Mouse (Mus musculus): ENCODE data around the gene Manba.
"Not testable (repeated sequence)": the region's sequence is repeated elsewhere in the genome, so short reads cannot be mapped to it uniquely, and the experiment has no call there.

Gene Manba

GRCm38 (mm10) chr3:135485128-135485899 is at the start of gene Manba:
Gene Manba (plus strand): TSS chr3:135485611.
- ATAC-seq (ENCODE audit: insufficient number of reproducible peaks, low FRiP score, low TSS enrichment), result peak; percentile 93

GRCm38 (mm10) chr3:135436901-135437616 is 48.4 kb upstream of the Manba start:
- no peak for ATAC-seq (ENCODE audit: insufficient number of reproducible peaks, low FRiP score, low TSS enrichment)

GRCm38 (mm10) chr3:135437758-135438495 is 47.5 kb upstream of the Manba start, which contains the start of gene Ube2d3:
Gene Ube2d3 (plus strand): TSS chr3:135438149.
- peak; percentile 89 for ATAC-seq (ENCODE audit: insufficient number of reproducible peaks, low FRiP score, low TSS enrichment)

GRCm38 (mm10) chr3:135438531-135438912 is 46.9 kb upstream of the Manba start:
- ATAC-seq (ENCODE audit: insufficient number of reproducible peaks, low FRiP score, low TSS enrichment), result peak; percentile 54

GRCm38 (mm10) chr3:135438913-135439531 is 46.4 kb upstream of the Manba start:
- peak; percentile 57 for ATAC-seq (ENCODE audit: insufficient number of reproducible peaks, low FRiP score, low TSS enrichment)

GRCm38 (mm10) chr3:135439651-135440050 is 45.8 kb upstream of the Manba start:
- ATAC-seq (ENCODE audit: insufficient number of reproducible peaks, low FRiP score, low TSS enrichment), result no peak

GRCm38 (mm10) chr3:135440221-135440620 is 45.2 kb upstream of the Manba start:
- no peak for ATAC-seq (ENCODE audit: insufficient number of reproducible peaks, low FRiP score, low TSS enrichment)

- ATAC-seq (ENCODE audit: insufficient number of reproducible peaks, low FRiP score, low TSS enrichment), result no peak
Measured at GRCm38 (mm10) chr3:135440621-135441020, 44.8 kb upstream of the Manba start.

GRCm38 (mm10) chr3:135444930-135445329 is 40.5 kb upstream of the Manba start:
- no peak for ATAC-seq (ENCODE audit: insufficient number of reproducible peaks, low FRiP score, low TSS enrichment)

- ATAC-seq (ENCODE audit: insufficient number of reproducible peaks, low FRiP score, low TSS enrichment), result no peak
Measured at GRCm38 (mm10) chr3:135458981-135459380, 26.4 kb upstream of the Manba start.

GRCm38 (mm10) chr3:135468402-135468801 is 17.0 kb upstream of the Manba start:
- no peak for ATAC-seq (ENCODE audit: insufficient number of reproducible peaks, low FRiP score, low TSS enrichment)

- ATAC-seq (ENCODE audit: insufficient number of reproducible peaks, low FRiP score, low TSS enrichment), result peak; percentile 73
Measured at GRCm38 (mm10) chr3:135469146-135469545, 16.3 kb upstream of the Manba start.

- ATAC-seq (ENCODE audit: insufficient number of reproducible peaks, low FRiP score, low TSS enrichment), result peak; percentile 71
Measured at GRCm38 (mm10) chr3:135469974-135470373, 15.4 kb upstream of the Manba start.

- no peak for ATAC-seq (ENCODE audit: insufficient number of reproducible peaks, low FRiP score, low TSS enrichment)
Measured at GRCm38 (mm10) chr3:135470823-135471222, 14.6 kb upstream of the Manba start.

- ATAC-seq (ENCODE audit: insufficient number of reproducible peaks, low FRiP score, low TSS enrichment), result no peak
Measured at GRCm38 (mm10) chr3:135475025-135475424, 10.4 kb upstream of the Manba start.

- ATAC-seq (ENCODE audit: insufficient number of reproducible peaks, low FRiP score, low TSS enrichment), result no peak
Measured at GRCm38 (mm10) chr3:135476286-135476685, 9.1 kb upstream of the Manba start.

GRCm38 (mm10) chr3:135476977-135477376 is 8.4 kb upstream of the Manba start:
- no peak for ATAC-seq (ENCODE audit: insufficient number of reproducible peaks, low FRiP score, low TSS enrichment)

GRCm38 (mm10) chr3:135479090-135479489 is 6.3 kb upstream of the Manba start:
- ATAC-seq (ENCODE audit: insufficient number of reproducible peaks, low FRiP score, low TSS enrichment), result not testable (repeated sequence)

- no peak for ATAC-seq (ENCODE audit: insufficient number of reproducible peaks, low FRiP score, low TSS enrichment)
Measured at GRCm38 (mm10) chr3:135480767-135481166, 4.6 kb upstream of the Manba start.

- no peak for ATAC-seq (ENCODE audit: insufficient number of reproducible peaks, low FRiP score, low TSS enrichment)
Measured at GRCm38 (mm10) chr3:135481608-135482007, 3.8 kb upstream of the Manba start.
